Mouse (Mus musculus): ENCODE data around the gene Ankmy1.

Ankmy1 gene

DNA sequence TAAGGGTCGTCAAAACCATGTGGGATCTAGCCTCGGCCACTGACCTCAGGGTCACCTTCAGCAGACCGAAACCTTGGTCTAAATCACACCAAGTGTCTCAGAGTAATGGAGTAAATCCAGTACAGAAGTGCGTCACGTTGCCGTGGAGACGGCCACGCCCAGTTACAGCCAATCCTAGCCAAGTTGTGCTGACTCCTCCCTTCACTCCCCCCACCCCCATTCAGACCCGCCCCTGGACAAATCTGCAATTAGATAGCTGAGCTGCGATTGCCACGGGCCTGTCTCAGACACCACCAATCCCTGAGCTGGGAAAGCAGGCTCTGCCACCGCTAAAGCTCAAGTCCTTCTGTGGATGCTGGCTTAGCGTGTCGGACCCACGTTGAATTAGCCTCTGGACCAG, at the start of gene Ankmy1:
Gene Ankmy1 (minus strand): TSS at position 121 of the 400 bp plus-strand sequence.
- ATAC-seq (ENCODE audit: low TSS enrichment): peak; percentile 5; the same call in 1 of the 2 replicates

- no peak for ATAC-seq (ENCODE audit: low TSS enrichment)
These were observed 47.9 kb upstream of the Ankmy1 start, which contains the start of gene Gpr35 for GRCm38 (mm10) chr1:92950607-92951006. Gene Gpr35 (plus strand): TSS chr1:92950865.

GRCm38 (mm10) chr1:92949426-92949825, 46.7 kb upstream of the Ankmy1 start:
- no peak for ATAC-seq (ENCODE audit: low TSS enrichment)

DNA sequence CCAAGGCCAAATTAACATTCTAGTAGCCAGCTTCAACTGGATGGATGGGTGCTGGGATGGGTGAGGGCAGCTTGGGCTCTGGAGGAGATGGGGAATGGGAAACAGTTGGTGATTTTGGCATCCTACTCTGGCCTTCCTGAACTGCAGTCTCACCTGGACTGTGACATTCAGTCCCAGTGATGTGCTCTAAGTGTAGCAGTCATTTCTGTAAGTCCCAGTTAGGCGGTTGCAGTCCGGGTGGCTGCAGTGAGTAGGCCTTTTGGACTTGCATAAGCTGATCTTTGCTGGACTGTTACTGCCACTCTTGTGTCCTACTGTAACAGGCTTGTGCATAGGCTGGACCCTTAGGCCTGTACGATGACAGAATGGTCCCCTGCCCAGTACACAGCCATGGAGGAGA, 45.3 kb upstream of the Ankmy1 start:
- ATAC-seq (ENCODE audit: low TSS enrichment): no peak

DNA sequence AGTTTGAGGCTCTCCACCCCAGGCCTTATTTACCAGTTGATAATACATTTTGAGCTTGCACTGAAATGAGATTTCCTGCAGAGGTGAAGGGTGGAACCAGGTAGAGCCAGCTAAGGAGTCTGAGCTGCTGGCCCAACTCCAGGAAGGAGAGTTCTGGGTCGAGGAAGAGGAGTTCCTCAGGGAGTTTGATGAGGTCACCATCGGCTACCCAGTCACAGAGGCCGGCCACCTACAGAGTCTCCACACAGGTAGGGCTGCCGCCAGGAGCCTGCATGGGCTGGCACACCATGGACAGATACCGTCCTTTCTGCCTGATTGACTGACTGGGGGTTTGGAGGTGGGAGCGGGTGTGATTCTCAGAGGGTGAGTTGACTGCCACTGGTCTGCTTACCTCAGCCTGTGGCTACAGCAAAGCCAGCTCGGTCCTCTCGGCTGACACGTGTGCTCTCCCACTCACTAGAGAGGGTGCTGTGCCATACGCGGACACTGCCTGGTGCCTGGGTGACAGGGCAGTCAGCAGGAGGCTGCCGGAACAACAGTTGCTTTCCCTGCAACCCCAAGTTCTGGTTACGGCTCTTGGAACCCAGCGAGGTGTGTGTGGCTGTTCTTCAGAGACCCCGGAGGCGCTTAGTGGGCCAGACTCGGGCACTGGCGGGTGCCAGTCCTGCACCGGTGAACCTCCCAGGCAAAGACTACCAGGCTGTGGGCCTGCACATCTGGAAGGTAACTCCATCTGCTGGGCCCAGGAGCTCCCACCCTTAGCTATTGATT, 40.7 kb upstream of the Ankmy1 start:
- ATAC-seq (ENCODE audit: low TSS enrichment): no peak

DNA sequence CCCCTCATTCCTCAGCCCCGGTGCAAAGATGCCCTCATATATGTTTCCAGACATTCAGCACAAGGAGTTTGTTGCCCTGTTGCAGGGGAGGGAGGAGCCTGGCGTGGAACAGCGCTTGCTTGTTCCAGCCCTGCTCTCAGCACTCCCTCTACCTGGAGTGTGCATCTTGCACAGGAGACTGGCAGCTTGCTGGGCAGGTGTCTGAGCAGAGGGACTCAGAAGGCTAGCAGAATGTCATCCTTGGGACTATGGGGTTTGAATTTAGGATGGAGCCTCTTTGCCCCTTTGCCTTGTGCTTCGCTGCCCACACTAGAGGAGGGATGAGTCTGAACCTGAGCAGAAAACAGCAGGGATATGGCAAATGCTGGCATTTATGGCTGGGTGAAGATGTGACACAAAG, 37.0 kb upstream of the Ankmy1 start:
- ATAC-seq (ENCODE audit: low TSS enrichment): no peak

DNA sequence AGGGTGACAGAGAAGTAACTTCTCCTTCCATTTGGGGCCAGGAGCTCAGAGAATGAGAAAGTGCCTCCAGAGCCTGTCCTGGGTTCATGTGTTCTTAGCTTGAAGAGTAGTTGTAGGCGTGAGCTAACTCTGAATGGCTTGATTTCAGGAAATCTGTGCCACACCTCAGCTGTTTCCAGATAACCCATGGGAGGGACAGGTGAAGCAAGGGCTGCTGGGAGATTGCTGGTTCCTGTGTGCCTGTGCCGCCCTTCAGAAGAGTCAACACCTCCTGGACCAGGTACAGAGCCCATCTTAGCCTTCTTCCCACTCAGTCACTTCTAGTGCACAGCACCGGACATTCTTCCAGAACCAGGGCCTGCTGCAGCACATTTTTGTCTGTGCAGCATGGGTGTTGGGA, 35.1 kb upstream of the Ankmy1 start:
- ATAC-seq (ENCODE audit: low TSS enrichment): no peak

GRCm38 (mm10) chr1:92936467-92936866, 33.8 kb upstream of the Ankmy1 start:
- ATAC-seq (ENCODE audit: low TSS enrichment): no peak

DNA sequence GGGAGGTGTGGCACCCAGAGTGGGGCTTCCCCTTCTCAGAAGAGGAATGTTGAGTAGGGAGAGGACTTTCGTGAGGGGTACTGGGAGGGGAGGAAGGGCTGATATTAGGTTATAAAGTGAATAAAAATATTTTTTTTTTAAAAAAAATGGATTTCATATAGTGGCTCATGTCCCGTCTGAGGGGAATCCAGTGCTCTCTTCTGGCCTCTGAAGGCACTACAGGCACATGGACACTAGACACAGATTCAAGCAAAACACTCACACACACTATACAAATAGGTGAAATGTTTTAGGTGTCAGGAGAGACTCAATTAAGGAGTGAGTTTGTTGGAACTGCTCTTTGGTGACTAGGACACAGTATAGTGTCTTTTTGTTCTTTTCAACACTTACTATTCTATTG, 33.3 kb upstream of the Ankmy1 start:
- ATAC-seq (ENCODE audit: low TSS enrichment): no peak

- ATAC-seq (ENCODE audit: low TSS enrichment): no peak
These were observed 32.6 kb upstream of the Ankmy1 start for GRCm38 (mm10) chr1:92935054-92935962.

- peak; percentile 98 for ATAC-seq (ENCODE audit: low TSS enrichment)
These were observed 31.6 kb upstream of the Ankmy1 start, which contains the start of gene Capn10 for GRCm38 (mm10) chr1:92934182-92934827. Gene Capn10 (plus strand): TSS chr1:92934376.

GRCm38 (mm10) chr1:92933611-92934010, 30.9 kb upstream of the Ankmy1 start:
- ATAC-seq (ENCODE audit: low TSS enrichment): no peak

- ATAC-seq (ENCODE audit: low TSS enrichment): no peak
These were observed 27.5 kb upstream of the Ankmy1 start for GRCm38 (mm10) chr1:92930171-92930706.

DNA sequence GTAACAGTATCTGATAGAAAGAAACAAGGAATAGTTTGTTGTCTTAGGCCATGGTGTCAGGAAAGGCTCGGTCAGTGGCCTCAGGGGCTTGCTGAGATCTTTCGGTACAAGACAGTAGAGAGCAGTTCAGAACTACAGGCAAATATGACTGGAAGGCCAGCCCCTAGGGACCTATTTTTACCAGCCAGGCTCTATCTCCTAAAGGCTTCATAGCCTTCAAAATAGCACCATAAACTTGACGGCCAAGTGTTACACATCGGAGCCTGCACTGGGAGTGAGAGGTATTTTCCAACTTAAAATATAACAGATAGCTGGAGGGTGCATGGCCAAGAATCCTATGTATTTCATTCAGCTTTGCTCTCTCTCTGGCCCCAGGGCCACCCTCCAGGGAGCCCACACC, 18.8 kb upstream of the Ankmy1 start:
- ATAC-seq (ENCODE audit: low TSS enrichment): no peak

DNA sequence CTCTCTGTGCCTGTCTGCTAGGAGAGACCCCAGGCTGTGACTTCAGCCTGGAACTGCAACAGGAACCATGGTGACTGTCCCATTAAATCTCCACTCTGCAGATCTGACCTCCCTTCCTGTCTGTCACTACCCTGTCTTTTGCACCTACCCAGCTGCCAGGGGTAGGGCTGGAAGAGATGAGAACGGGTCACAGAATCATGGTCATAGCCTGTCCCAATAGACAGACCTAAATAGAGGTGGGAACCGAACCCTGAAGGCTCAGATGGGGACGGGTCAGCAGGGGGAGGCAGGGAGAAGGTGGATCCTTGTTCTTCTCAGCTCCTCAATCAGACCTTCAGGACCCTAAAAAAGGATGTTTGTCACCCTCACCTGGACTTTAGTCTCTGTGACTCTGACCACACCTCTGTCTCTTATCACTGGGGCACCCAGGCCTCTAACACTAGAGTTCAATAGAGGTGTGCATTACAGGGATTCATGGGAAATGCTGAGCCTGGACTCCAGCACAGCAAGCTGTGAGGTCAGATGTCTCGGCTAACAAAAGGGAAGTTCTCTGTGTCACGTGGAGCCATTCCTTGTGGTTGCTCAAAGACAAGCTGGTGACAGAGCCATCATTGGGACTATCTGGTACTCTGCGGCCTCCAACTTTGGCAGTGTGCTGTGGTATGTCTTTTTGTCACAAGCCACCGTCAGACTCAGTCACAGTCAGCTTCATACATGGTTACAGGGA, 17.9 kb upstream of the Ankmy1 start:
- ATAC-seq (ENCODE audit: low TSS enrichment): no peak

GRCm38 (mm10) chr1:92919775-92920174, 17.1 kb upstream of the Ankmy1 start:
- ATAC-seq (ENCODE audit: low TSS enrichment): no peak

GRCm38 (mm10) chr1:92919151-92919550, 16.4 kb upstream of the Ankmy1 start:
- no peak for ATAC-seq (ENCODE audit: low TSS enrichment)

DNA sequence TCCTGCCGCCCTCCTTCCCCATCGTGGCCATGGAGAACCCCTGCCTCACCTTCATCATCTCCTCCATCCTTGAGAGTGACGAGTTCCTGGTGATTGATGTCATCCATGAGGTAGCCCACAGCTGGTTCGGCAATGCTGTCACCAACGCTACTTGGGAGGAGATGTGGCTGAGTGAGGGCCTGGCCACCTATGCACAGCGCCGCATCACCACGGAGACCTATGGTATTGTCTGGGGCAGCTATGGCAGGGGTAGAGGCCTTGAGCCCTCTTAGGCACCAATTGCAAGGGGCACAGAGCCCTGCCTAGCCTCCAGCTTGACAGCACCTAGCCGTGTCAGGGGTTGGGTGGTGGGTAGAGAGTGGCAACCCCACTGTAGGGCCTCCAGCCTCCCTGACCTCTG, 14.0 kb upstream of the Ankmy1 start:
- ATAC-seq (ENCODE audit: low TSS enrichment): no peak

GRCm38 (mm10) chr1:92914993-92915392, 12.3 kb upstream of the Ankmy1 start:
- ATAC-seq (ENCODE audit: low TSS enrichment): no peak

DNA sequence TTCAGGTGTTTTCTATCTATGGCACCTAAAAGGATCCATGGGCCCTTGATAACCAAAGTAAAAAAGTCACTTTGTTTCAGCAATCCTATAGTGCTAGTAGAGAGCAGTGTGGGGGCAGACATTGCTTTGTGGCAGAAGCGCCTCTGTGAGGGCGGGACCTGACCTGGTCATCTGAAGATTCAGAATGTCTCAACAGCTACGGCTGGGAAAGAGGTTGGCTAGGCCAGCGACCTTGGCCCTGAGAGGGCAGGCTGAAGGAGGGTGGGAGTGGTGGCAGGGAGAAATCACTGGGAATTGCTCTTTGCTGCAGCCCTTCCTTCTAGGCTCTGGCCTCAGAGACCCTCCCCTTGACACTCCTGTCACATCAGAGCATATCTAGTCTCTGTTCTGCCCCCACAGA, 11.5 kb upstream of the Ankmy1 start:
- ATAC-seq (ENCODE audit: low TSS enrichment): no peak

DNA sequence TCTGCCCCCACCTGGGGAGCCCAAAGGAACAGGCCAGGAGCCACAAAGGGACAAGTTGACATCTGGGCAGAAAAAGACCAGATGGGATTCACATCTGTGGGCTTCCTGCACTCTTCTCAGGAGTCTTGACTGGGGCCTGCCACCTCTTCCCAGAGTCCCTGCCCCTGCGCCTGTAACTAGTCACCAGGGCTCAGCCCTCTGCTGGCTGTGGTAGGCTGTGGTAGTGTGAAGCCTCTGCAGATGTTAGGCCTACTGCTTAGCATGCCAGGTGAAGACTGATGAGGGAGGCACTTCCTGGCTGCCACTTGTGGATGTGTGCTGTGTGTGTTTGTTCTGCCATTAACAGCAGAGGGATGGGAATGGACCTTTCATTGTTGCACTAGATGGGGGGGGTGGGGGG, 9.6 kb upstream of the Ankmy1 start:
- ATAC-seq (ENCODE audit: low TSS enrichment): no peak
